Mouse (Mus musculus) lung, postnatal 0 days (tissue): ENCODE measurements at regions not wholly inside any gene's neighbourhood (a gene's known extent, or its start where the extent isn't known, plus 50 kb on each side); places are given as distances from the start of the nearest gene placed in this dataset. TPM values are rescaled to one million over a fixed set of nuclear protein-coding genes. Genes with fewer than 3 reads are reported as not detected.
"Not testable (repeated sequence)": the region's sequence is repeated elsewhere in the genome, so short reads cannot be mapped to it uniquely, and the experiment has no call there.

Experiments used
- ATAC-seq: fragments of 200-750 bp; cut with Nextera tagmentation; 2 replicates; pipeline ENCODE4 v1.8.0; 2017; ENCODE audit warnings: moderate library complexity
- DNase-seq: peaks from one replicate; pipeline ENCODE4 v3.0.0-alpha.2; 2016; ENCODE audit warnings: low spot score
- H3K27ac ChIP-seq: fragments of 300-500 bp; sonication (generic); 2 replicates; pipeline ENCODE4 v1.5.1; 2014; ENCODE audit warnings: antibody characterized with exemption, mild to moderate bottlenecking, low read length, mixed read lengths
- H3K27me3 ChIP-seq: fragments of 300-500 bp; sonication (generic); replicated peaks from 2 replicates; pipeline ENCODE4 v1.6.1; 2014; ENCODE audit warnings: low read length, mixed read lengths; ENCODE audit not compliant: insufficient read depth
- H3K36me3 ChIP-seq: fragments of 300-500 bp; sonication (generic); 2 replicates; pipeline ENCODE4 v1.6.1; 2014; ENCODE audit warnings: low read length, mixed read lengths; ENCODE audit not compliant: insufficient read depth
- H3K4me1 ChIP-seq: fragments of 300-500 bp; sonication (generic); 2 replicates; pipeline ENCODE4 v1.6.1; 2014; ENCODE audit warnings: antibody characterized with exemption, low read depth, low read length, mixed read lengths; ENCODE audit not compliant: insufficient read depth
- H3K4me2 ChIP-seq: fragments of 300-500 bp; sonication (generic); replicated peaks from 2 replicates; pipeline ENCODE4 v1.6.1; 2014; ENCODE audit warnings: low read depth, mild to moderate bottlenecking, low read length, moderate library complexity, mixed read lengths
- H3K4me3 ChIP-seq: fragments of 300-500 bp; sonication (generic); 2 replicates; pipeline ENCODE4 v1.5.1; 2014; ENCODE audit warnings: low read depth, low read length
- H3K9ac ChIP-seq: fragments of 300-500 bp; sonication (generic); replicated peaks from 2 replicates; pipeline ENCODE4 v1.6.1; 2014; ENCODE audit warnings: low read depth, mild to moderate bottlenecking
- H3K9me3 ChIP-seq: fragments of 300-500 bp; sonication (generic); 2 replicates; pipeline ENCODE4 v1.6.1; 2016; ENCODE audit warnings: low read length, mixed read lengths
- CTCF ChIP-seq: IDR thresholded peaks from 2 replicates; pipeline ENCODE4 v1.5.1; 2016; ENCODE audit warnings: antibody characterized with exemption, mild to moderate bottlenecking
- EP300 ChIP-seq: IDR thresholded peaks from 2 replicates; pipeline ENCODE4 v1.6.1; 2016; ENCODE audit warnings: antibody characterized with exemption, mild to moderate bottlenecking, control low read depth
- WGBS: fragments of 180-500 bp; shearing (Covaris S2); extraction: QIAGEN DNeasy Blood & Tissue Kit; methylation state at CpG from one replicate; pipeline ENCODE4 v1.1.7; 2014; 5-methylcytosine and 5-hydroxymethylcytosine counted together
- microRNA-seq: library from miRNA; unstranded; fragments of <30 nt; microRNA quantifications from one replicate; pipeline ENCODE4, GENCODE M21; 2016

- Histone ChIP-seq H3K27ac (no peak overlapping the region), H3K4me1 (no peaks in the 10 kb centered on the region), H3K4me2 (no peak overlapping the region), H3K9ac (no peak overlapping the region), H3K4me3 (no peak overlapping the region), H3K9me3 (no peaks in the 10 kb centered on the region), H3K36me3 (no peaks in the 10 kb centered on the region), H3K27me3 (no peaks in the 10 kb centered on the region)
- no peak for ATAC-seq
- TF ChIP-seq CTCF (no peak), EP300 (no peak)
- DNase-seq: no peak
- 77% methylated on average over 2 of the region's 2 CpGs for WGBS
Observed at GRCm38 (mm10) chr12:15043264-15043663, 773.5 kb downstream of the Trib2 start.

GRCm38 (mm10) chr12:15011091-15011490 lies 805.6 kb downstream of the Trib2 start:
- Histone ChIP-seq H3K4me1 (no peaks in the 10 kb centered on the region), H3K27me3 (no peaks in the 10 kb centered on the region), H3K4me3 (no peak overlapping the region), H3K36me3 (no peaks in the 10 kb centered on the region), H3K9me3 (no peaks in the 10 kb centered on the region), H3K27ac (no peak overlapping the region), H3K4me2 (no peak overlapping the region), H3K9ac (no peak overlapping the region)
- DNase-seq (no peak), ATAC-seq (no peak)
- no peak for TF ChIP-seq EP300
- no peak for TF ChIP-seq CTCF

GRCm38 (mm10) chr12:15002401-15002800 lies 814.3 kb downstream of the Trib2 start:
- H3K4me2 ChIP-seq, H3K4me1 ChIP-seq, H3K27ac ChIP-seq, H3K9ac ChIP-seq, H3K27me3 ChIP-seq, H3K4me3 ChIP-seq, H3K36me3 ChIP-seq, H3K9me3 ChIP-seq, ATAC-seq, DNase-seq: not testable (repeated sequence)
- 13% methylated on average over 1 of the region's 1 CpGs for WGBS

Small RNA genes in the stretch of these regions (microRNA-seq; reads per million reads assigned to microRNA genes)
- gene Gm27682: not detected
